Mouse (Mus musculus): ENCODE results near the gene Dusp12.

DNA sequence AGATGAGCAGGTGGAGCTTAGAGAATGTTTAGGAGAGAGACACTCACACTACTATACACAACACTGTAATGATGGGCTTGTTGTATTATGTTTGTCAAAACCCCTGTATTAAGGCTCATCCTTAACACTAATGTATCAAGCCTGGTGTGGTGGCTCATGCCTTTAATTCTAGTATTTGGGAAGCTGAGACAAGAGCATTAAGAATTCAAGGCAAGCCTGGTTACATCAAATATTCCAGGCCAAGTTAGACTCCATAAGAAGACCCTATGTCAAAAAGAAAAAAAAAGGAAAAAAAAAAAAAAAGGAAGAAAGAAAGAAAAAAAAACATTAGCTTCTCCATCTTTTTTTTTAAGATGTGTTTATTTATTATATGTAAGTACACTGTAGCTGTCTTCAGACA, 21.1 kb downstream of the Dusp12 start:
- TF ChIP-seq POLR2AphosphoS2 (IDR thresholded peaks at IDR 0.05; ENCODE audit: low read depth, low read length) = 0 out of 2 replicates have a peak, but pooled peaks have one; percentile 41
- TF ChIP-seq HCFC1 (IDR thresholded peaks at IDR 0.05; ENCODE audit: low read depth, low read length) = no peak
- no peak for TF ChIP-seq MAX (IDR thresholded peaks at IDR 0.05; ENCODE audit: low read length)
- no peak for TF ChIP-seq SIN3A (IDR thresholded peaks at IDR 0.05; ENCODE audit: low read length)
- no peak for TF ChIP-seq EP300 (IDR thresholded peaks at IDR 0.05; ENCODE audit: low read length)

All from CH12.LX (cell line).